Mouse (Mus musculus): Measurements from ENCODE around the gene Mast3. TPM values are rescaled to one million over a fixed set of nuclear protein-coding genes. Genes with fewer than 3 reads are reported as not detected.

The Mast3 gene
- polyA plus RNA-seq, 2 experiments, result 14.4 to 37.2 TPM

GRCm38 (mm10) chr8:70791294-70791701, 13.6 kb downstream of the Mast3 start:
- no peaks in the 10 kb centered on the region for H3K9me3 ChIP-seq (ENCODE audit: control insufficient read depth, low read length)
- peak overlapping the region; percentile 85 for H3K4me2 ChIP-seq (replicated peaks; ENCODE audit: low read depth, low read length, severe bottlenecking)
- TF ChIP-seq POLR2A (IDR thresholded peaks at IDR 0.05; ENCODE audit: borderline replicate concordance, extremely low read depth, insufficient read depth, insufficient read length), result no peak
- WGBS, result 77% methylated on average over 7 of the region's 7 CpGs
- peaks cover 31% of the 10 kb centered on the region for H3K36me3 ChIP-seq (ENCODE audit: control insufficient read depth, insufficient read depth, low read length)
- no peaks in the 10 kb centered on the region for H3K27me3 ChIP-seq (ENCODE audit: control insufficient read depth, insufficient read depth, low read length)
- peak overlapping the region; percentile 82 for H3K9ac ChIP-seq (ENCODE audit: low read depth, low read length, severe bottlenecking)
- no peak overlapping the region for H3K27ac ChIP-seq (replicated peaks; ENCODE audit: low read depth, low read length)
- peaks cover 23% of the 10 kb centered on the region for H3K4me1 ChIP-seq (ENCODE audit: control insufficient read depth, insufficient read depth, low read length)
- DNase-seq (ENCODE audit: low spot score) (no peak), ATAC-seq (ENCODE audit: low FRiP score, low read depth) (no peak)
- H3K4me3 ChIP-seq (replicated peaks; ENCODE audit: low read length), result peak overlapping the region; percentile 74

- no peak overlapping the region for H3K27ac ChIP-seq (replicated peaks; ENCODE audit: low read depth, low read length)
- peaks cover 36% of the 10 kb centered on the region for H3K36me3 ChIP-seq (ENCODE audit: control insufficient read depth, insufficient read depth, low read length)
Observed at GRCm38 (mm10) chr8:70790846-70791245, 14.0 kb downstream of the Mast3 start.

GRCm38 (mm10) chr8:70789046-70789445, 15.8 kb downstream of the Mast3 start:
- peaks cover 48% of the 10 kb centered on the region for H3K36me3 ChIP-seq (ENCODE audit: control insufficient read depth, insufficient read depth, low read length)
- WGBS, result 80% methylated on average over 10 of the region's 10 CpGs

More at GRCm38 (mm10) chr8:70790846-70791245, 14.0 kb downstream of the Mast3 start:
- DNase-seq (ENCODE audit: low spot score) (no peak), ATAC-seq (ENCODE audit: low FRiP score, low read depth) (no peak)
- no peak for TF ChIP-seq POLR2A (IDR thresholded peaks at IDR 0.05; ENCODE audit: borderline replicate concordance, extremely low read depth, insufficient read depth, insufficient read length)
- Histone ChIP-seq H3K9me3 (ENCODE audit: control insufficient read depth, low read length) (no peaks in the 10 kb centered on the region), H3K4me2 (replicated peaks; ENCODE audit: low read depth, low read length, severe bottlenecking) (peak overlapping the region; percentile 85), H3K4me1 (ENCODE audit: control insufficient read depth, insufficient read depth, low read length) (peaks cover 23% of the 10 kb centered on the region), H3K4me3 (replicated peaks; ENCODE audit: low read length) (peak overlapping the region; percentile 74; the same call in 1 of the 2 replicates), H3K9ac (ENCODE audit: low read depth, low read length, severe bottlenecking) (peak overlapping the region; percentile 82), H3K27me3 (ENCODE audit: control insufficient read depth, insufficient read depth, low read length) (no peaks in the 10 kb centered on the region)
- 58% methylated on average over 8 of the region's 8 CpGs for WGBS

GRCm38 (mm10) chr8:70787941-70788667, 16.8 kb downstream of the Mast3 start:
- no peak for ATAC-seq (ENCODE audit: low FRiP score, low read depth)
- Histone ChIP-seq H3K4me3 (replicated peaks; ENCODE audit: low read length) (no peak overlapping the region), H3K4me2 (replicated peaks; ENCODE audit: low read depth, low read length, severe bottlenecking) (no peak overlapping the region)

More at GRCm38 (mm10) chr8:70789046-70789445, 15.8 kb downstream of the Mast3 start:
- ATAC-seq (ENCODE audit: low FRiP score, low read depth), result no peak
- Histone ChIP-seq H3K27ac (replicated peaks; ENCODE audit: low read depth, low read length) (no peak overlapping the region), H3K4me1 (ENCODE audit: control insufficient read depth, insufficient read depth, low read length) (peaks cover 23% of the 10 kb centered on the region), H3K4me3 (replicated peaks; ENCODE audit: low read length) (no peak overlapping the region), H3K27me3 (ENCODE audit: control insufficient read depth, insufficient read depth, low read length) (no peaks in the 10 kb centered on the region), H3K9ac (ENCODE audit: low read depth, low read length, severe bottlenecking) (no peak overlapping the region; the same call in 1 of the 2 replicates), H3K4me2 (replicated peaks; ENCODE audit: low read depth, low read length, severe bottlenecking) (no peak overlapping the region), H3K9me3 (ENCODE audit: control insufficient read depth, low read length) (no peaks in the 10 kb centered on the region)
- no peak for TF ChIP-seq POLR2A (IDR thresholded peaks at IDR 0.05; ENCODE audit: borderline replicate concordance, extremely low read depth, insufficient read depth, insufficient read length)
- no peak for DNase-seq (ENCODE audit: low spot score)

GRCm38 (mm10) chr8:70787051-70787445, 17.8 kb downstream of the Mast3 start:
- no peak overlapping the region for H3K4me2 ChIP-seq (replicated peaks; ENCODE audit: low read depth, low read length, severe bottlenecking)
- H3K4me1 ChIP-seq (ENCODE audit: control insufficient read depth, insufficient read depth, low read length), result peaks cover 16% of the 10 kb centered on the region
- H3K9ac ChIP-seq (ENCODE audit: low read depth, low read length, severe bottlenecking), result no peak overlapping the region
- no peak overlapping the region for H3K4me3 ChIP-seq (replicated peaks; ENCODE audit: low read length)
- H3K27me3 ChIP-seq (ENCODE audit: control insufficient read depth, insufficient read depth, low read length), result no peaks in the 10 kb centered on the region
- no peaks in the 10 kb centered on the region for H3K9me3 ChIP-seq (ENCODE audit: control insufficient read depth, low read length)
- DNase-seq (ENCODE audit: low spot score), result no peak
- ATAC-seq (ENCODE audit: low FRiP score, low read depth), result no peak
- peaks cover 63% of the 10 kb centered on the region for H3K36me3 ChIP-seq (ENCODE audit: control insufficient read depth, insufficient read depth, low read length)
- 84% methylated on average over 3 of the region's 3 CpGs for WGBS
- no peak overlapping the region for H3K27ac ChIP-seq (replicated peaks; ENCODE audit: low read depth, low read length)
- TF ChIP-seq POLR2A (IDR thresholded peaks at IDR 0.05; ENCODE audit: borderline replicate concordance, extremely low read depth, insufficient read depth, insufficient read length), result no peak

More at GRCm38 (mm10) chr8:70787941-70788667, 16.8 kb downstream of the Mast3 start:
- Histone ChIP-seq H3K9me3 (ENCODE audit: control insufficient read depth, low read length) (no peaks in the 10 kb centered on the region), H3K27me3 (ENCODE audit: control insufficient read depth, insufficient read depth, low read length) (no peaks in the 10 kb centered on the region), H3K9ac (ENCODE audit: low read depth, low read length, severe bottlenecking) (no peak overlapping the region), H3K36me3 (ENCODE audit: control insufficient read depth, insufficient read depth, low read length) (peaks cover 58% of the 10 kb centered on the region), H3K27ac (replicated peaks; ENCODE audit: low read depth, low read length) (no peak overlapping the region), H3K4me1 (ENCODE audit: control insufficient read depth, insufficient read depth, low read length) (peaks cover 22% of the 10 kb centered on the region)
- no peak for DNase-seq (ENCODE audit: low spot score)
- 25% methylated on average over 26 of the region's 30 CpGs for WGBS
- no peak for TF ChIP-seq POLR2A (IDR thresholded peaks at IDR 0.05; ENCODE audit: borderline replicate concordance, extremely low read depth, insufficient read depth, insufficient read length)

All from limb, embryonic 14.5 days (tissue).